Mouse (Mus musculus) heart, adult 2 months (tissue): ENCODE measurements around the gene Hormad2.

Experiments
- CTCF ChIP-seq: fragments of 200-600 bp; IDR thresholded peaks from 2 replicates; pipeline ENCODE4 v1.8.1; 2022; ENCODE audit warnings: antibody characterized with exemption, mild to moderate bottlenecking, moderate library complexity
- EP300 ChIP-seq: fragments of 200-500 bp; IDR thresholded peaks from 2 replicates; pipeline ENCODE4 v1.6.1; 2011; ENCODE audit warnings: low read depth, low read length, control low read depth; ENCODE audit not compliant: insufficient read depth
- POLR2A ChIP-seq: fragments of 200-500 bp; IDR thresholded peaks from 2 replicates; pipeline ENCODE4 v1.6.1; 2011; ENCODE audit warnings: mild to moderate bottlenecking, low read depth, low read length, control low read depth; ENCODE audit not compliant: insufficient read depth

GRCm38 (mm10) chr11:4471251-4471650 lies 30.3 kb upstream of the Hormad2 start:
- TF ChIP-seq CTCF (no peak), POLR2A (no peak), EP300 (no peak)
